Mouse (Mus musculus) embryo, embryonic 11.5 days (tissue): ENCODE data around the gene AI837181.
A peak's percentile ranks its signal among the peaks of the same experiment; 100 is the strongest.

Source experiments
- DNase-seq: peaks from one replicate; pipeline ENCODE4 v3.0.0-alpha.2; 2012; ENCODE audit warnings: low read depth, low spot score

Gene AI837181

DNA sequence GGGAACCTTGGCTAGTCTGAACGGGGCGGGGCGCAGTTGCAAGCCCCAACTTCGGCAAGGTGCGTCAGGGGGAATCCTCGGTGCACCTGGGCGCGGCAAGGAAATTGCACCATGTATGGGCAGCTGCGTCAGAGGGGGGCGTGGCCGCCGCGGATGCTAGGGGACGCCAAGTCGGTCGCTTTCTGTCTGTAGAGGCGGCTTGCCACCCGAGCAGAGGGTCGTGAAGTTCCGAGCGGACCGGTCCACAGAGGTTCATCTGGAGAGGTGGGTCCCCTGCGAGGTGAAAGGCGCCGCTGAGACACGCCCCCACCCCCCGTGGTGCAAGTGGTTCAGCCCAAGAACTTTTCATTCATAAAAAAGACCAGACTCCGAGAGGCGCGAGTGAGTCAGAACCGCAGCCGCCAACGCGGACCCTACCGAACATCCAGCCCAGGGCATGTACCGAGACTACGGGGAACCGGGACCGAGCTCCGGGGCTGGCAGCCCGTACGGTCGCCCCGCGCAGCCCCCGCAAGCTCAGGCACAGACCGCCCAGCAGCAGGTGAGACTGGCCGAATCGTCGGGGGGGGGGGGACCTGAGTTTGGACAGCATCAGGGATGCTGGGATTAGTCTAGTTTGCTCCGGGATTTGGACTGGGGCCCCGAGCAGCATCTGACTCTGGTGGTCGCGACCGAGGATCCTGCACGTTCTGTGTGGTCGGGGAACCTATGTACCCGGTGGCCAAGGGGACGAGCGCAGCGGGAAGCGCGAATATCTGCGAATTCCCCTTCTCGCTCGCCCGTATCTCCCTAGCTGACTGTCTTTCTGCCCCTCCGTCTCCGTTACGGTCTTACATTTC lies 22.8 kb downstream of the AI837181 start, which contains the start of gene Fosl1:
Gene Fosl1, plus strand, starts transcription at position 33 of the 839 bp plus-strand sequence.
- no peak for DNase-seq

DNA sequence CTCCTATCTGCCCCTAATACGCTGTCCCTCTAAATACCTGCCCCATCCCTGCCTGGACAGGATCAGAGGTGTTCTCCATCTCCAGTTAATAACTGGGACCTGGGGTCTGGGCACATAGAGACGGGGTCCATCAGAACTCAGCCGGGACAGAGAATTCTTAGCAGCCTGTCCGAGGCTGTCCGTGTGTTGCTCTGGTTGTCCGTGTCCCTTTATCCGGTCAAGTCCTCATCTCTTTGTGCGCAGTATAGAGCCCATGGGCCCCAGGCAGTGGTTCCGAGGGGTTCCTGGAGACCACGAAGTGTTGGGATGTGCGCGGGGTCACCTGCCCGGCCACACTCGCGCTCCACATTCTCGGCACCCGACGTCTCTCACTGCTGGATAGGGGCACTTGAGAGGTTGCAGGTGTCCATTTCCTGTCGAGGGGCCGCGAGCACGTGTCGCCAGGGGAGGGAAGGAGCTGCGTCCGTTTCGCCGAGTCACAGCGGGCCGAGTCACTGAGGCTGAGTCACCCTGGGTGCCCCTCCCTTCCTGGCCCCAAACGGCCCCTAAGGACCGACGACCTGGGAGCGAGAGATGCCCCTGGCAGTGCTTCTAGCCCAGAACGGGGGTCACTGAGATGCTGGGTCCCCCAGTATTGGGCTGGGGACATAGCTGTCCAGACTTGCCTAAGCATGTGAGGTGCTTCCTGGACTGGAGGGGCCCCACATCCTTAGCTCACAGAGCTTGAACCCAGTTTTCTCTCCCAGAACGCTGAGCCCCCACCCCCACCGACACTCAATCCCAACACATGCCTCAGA lies 23.6 kb downstream of the AI837181 start:
- no peak for DNase-seq

- no peak for DNase-seq
Observed at GRCm38 (mm10) chr19:5449673-5450072, 24.7 kb downstream of the AI837181 start.

GRCm38 (mm10) chr19:5451766-5452165 lies 26.8 kb downstream of the AI837181 start:
- DNase-seq, result no peak

DNA sequence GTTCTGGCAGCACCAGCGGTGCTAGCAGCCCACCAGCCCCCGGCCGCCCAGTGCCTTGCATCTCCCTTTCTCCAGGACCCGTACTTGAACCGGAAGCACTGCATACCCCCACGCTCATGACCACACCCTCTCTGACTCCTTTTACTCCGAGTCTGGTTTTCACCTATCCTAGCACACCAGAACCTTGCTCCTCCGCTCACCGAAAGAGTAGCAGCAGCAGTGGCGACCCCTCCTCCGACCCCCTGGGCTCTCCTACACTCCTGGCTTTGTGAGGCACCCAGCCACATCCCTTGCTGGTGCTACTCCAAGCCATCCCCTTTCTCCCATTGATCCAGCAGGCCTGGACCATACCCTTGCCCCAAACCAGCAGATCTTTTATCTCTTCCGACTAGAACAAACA lies 30.1 kb downstream of the AI837181 start:
- no peak for DNase-seq

DNA sequence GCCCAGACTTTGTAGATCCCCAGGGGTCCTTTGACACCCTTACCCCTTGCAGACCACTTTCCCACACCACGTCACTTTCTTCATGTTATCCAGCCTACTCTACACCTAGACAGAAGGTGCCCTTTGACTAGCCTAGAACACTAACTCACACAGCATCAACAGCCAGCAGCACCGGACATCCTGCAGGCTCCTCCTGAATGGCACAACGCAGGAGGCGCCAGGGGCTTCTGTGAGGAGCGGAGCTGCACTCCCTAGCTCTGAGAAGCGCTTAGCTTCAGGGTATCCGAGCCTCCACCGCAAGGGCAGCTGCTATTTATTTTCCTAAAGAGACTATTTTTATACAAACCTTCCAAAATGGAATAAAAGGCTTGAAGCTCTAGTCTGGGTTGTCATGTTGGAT lies 30.6 kb downstream of the AI837181 start:
- no peak for DNase-seq

DNA sequence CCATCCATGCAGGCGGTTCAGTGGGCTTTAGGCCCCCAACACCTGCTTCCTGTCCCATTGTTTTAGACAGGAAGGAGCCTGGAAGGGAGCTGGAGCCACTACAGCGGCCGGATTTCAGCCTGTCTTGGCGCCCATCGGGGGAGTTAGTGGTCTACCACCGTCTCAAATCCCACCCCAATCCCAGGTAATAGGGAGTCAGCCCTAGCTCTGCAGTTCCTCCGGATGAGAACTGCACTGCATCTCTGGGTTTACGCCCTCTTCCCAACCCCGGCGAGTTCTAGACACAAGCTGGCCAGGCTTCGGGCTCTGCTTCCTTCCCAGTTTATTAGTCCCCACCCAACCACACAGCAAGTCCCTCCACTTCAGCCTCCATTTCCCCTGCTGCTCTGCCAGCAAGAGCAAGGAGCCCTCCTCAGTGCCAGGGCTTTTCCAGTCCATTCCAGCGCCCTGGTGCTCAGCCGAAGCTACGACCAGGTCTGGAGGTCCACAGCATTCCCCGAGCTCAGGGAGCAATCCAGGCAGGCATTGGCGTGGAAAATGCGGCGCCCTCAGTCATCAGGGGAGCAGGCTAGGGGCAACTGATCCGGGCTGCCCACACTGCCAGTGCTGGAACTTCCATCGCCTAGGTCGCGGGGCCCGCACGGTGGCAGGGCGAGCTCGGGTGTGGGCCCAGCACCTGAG lies 31.4 kb downstream of the AI837181 start:
- DNase-seq, result no peak

- peak; percentile 90 for DNase-seq
Observed at GRCm38 (mm10) chr19:5456922-5457745, 32.2 kb downstream of the AI837181 start.

- DNase-seq, result no peak
Observed at GRCm38 (mm10) chr19:5457746-5458442, 33.0 kb downstream of the AI837181 start, which contains the start of gene Ccdc85b. TSS of gene Ccdc85b (minus strand) at chr19:5457894.

DNA sequence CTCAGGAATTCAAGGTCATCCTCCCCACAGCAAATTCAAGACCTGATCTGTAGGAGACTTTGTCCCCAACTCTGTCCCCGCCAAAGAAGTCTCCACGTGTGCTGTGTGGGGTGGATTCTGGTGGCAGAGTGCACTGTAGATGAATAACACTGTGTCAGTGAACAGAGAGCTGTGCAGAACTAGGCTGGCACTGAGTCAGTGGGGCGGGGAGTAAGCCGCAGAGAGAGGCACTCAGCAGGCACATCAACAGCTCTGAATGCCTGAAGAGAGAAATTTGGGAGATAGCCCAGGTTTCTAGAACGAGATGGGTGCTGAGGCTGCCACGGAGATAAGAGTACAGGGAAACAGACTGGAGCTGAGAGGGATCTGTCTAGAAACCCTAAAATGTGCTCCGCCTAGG lies 34.1 kb downstream of the AI837181 start:
- DNase-seq, result no peak

GRCm38 (mm10) chr19:5459896-5460295 lies 35.0 kb downstream of the AI837181 start:
- DNase-seq, result no peak

DNA sequence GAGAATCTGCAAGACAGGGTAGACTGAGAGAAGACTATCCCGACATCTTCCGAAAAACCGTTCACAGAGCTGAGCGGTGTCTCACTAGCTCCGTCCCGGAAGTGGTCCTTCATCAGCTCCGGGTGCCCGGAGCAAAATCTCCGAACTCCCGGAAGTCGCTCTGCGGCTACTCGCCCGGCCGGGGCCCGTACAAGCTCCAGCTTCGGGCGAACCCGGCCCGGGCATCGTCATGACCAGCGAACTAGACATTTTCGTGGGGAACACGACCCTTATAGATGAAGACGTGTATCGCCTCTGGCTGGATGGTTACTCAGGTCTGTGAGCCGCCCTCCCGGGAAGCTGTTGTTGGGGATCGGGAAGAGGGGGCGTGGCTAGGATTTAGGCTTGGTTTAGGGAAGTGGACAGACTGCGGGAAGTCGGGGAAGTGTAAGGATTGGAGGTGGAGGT lies 35.5 kb downstream of the AI837181 start, which contains the start of gene Fibp:
Gene Fibp, plus strand, starts transcription at position 151 of the 447 bp plus-strand sequence.
- peak; percentile 78 for DNase-seq

DNA sequence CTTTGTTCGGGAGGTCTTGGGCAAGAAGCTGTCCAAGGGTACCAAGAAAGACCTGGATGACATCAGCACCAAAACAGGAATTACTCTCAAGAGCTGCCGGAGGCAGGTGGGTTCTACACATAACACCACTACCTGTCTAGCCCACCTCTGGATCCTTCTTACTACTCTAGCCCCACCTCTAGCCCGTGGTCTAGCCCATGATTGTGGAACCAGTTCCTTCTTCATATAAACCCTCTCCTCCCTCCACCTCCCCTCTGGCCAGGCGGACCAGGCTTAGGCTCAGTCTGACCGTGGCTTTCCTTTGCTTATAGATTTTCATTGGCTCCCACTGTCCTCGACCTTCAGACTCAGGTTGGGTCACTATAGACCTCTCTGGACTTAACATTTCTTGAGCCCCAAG lies 36.5 kb downstream of the AI837181 start:
- DNase-seq, result no peak

GRCm38 (mm10) chr19:5463212-5463611 lies 38.3 kb downstream of the AI837181 start:
- DNase-seq, result no peak

DNA sequence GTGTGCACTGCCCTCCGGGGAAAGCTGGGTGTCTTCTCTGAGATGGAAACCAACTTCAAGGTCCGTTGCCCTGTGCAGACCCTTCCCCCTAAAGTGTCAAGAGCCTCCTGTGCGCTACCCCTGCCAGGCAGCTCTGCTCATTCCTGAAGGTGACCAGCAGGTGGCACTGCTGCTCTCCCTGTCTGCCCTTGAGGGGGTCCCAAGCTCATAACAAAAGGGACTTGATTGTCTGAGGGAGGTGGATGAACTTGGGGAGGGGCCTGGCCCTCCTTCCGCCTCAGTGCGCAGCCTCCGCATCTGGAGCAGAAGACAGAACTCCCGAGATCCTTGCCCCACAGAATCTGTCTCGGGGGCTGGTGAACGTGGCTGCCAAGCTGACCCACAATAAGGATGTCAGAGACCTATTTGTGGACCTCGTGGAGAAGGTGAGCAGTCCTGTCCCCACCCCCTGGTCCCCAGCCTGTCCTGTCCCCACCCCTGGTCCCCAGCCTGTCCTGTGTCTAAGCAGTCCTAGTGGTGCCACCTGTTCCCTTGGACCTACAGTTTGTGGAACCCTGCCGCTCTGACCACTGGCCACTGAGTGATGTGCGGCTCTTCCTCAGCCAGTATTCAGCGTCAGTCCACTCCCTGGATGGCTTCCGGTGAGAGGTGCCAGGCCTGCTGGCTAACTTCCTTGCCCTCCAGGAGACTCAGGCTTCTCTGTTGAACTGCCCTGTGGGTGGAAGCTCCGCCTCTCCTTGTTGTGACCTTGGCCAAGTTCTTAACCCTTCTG lies 39.0 kb downstream of the AI837181 start:
- peak; percentile 74 for DNase-seq

DNA sequence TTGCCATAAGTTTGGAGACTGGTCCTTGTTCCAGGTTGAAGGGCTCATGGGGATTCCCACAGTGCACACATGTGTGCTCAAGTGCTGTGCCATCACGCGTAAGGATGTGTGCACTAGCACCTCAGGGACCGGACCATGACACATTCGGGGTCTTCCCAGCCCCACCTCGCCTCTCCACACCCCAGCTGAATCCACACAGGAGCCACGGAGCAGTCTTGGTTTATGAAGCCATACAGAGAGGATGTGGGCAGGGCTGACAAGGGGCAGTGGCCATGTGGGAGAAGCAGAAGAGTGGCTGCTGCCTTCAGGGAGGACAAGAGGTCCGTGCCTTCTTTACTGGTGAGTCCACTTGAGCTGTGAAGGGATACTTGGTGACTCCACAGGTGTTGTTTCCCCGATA lies 40.1 kb downstream of the AI837181 start:
- no peak for DNase-seq

- no peak for DNase-seq
Observed at GRCm38 (mm10) chr19:5466916-5467500, 42.1 kb downstream of the AI837181 start.

DNA sequence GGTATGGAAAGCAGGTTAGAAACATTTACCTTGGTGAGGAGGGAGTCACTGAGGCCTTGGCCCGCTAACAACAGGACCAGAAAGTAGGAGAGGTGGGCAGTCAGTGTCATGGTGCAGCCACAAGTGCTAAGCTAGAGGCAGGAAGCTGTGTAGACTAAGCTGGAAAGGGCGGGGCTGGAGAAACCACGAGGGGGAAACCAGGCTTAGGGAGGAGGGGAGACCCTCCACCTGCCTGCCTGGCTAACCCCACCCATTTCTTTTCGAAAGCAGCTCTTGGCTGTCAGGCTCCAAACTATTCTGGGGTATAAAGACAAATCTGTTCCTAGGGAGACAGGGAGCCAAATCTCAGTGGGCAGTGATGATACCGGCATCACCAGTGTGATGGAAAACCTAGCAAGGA lies 43.4 kb downstream of the AI837181 start, which contains the start of gene Ctsw:
Gene Ctsw, minus strand, starts transcription at position 134 of the 400 bp plus-strand sequence.
- no peak for DNase-seq

- no peak for DNase-seq
Observed at GRCm38 (mm10) chr19:5471846-5472245, 46.9 kb downstream of the AI837181 start.
